Mouse (Mus musculus): ENCODE data around the gene Foxs1.

DNA sequence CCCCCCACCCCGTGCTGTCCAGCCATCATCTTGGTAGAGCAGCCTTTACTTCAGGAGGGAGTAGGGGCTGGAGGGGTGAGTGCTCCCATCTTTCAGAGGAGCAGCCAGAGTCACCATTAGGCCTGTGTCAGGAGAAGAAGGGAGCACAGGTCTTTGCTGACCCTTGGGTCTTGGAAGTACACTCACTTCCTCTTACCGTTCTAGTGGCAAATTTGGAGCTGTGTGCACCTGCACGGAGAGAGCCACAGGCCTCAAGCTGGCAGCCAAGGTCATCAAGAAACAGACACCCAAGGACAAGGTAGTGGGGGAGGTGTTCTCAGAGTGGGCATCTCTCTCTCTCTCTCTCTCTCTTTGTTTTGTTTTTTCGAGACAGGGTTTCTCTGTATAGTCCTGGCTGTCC, 17.6 kb downstream of the Foxs1 start:
- TF ChIP-seq CTCF (IDR thresholded peaks at IDR 0.05; ENCODE audit: low read depth): no peak
- no peak for TF ChIP-seq EP300 (IDR thresholded peaks at IDR 0.05; ENCODE audit: low read depth)
